Mouse (Mus musculus) intestine, postnatal 0 days (tissue): Measurements from ENCODE around the gene Gm5089. TPM values are rescaled to one million over a fixed set of nuclear protein-coding genes. Genes with fewer than 3 reads are reported as not detected.

Experiments used
- ATAC-seq: fragments of 200-750 bp; cut with Nextera tagmentation; 2 replicates; pipeline ENCODE4 v1.8.0; 2017; ENCODE audit warnings: mild to moderate bottlenecking, moderate TSS enrichment, moderate library complexity
- H3K27ac ChIP-seq: fragments of 300-500 bp; sonication (generic); 2 replicates; pipeline ENCODE4 v1.5.1; 2014; ENCODE audit warnings: mild to moderate bottlenecking, low read depth, low read length, moderate library complexity
- H3K27me3 ChIP-seq: fragments of 300-500 bp; sonication (generic); replicated peaks from 2 replicates; pipeline ENCODE4 v1.6.1; 2014; ENCODE audit warnings: low read length, mixed read lengths; ENCODE audit not compliant: control insufficient read depth, insufficient read depth
- H3K36me3 ChIP-seq: fragments of 300-500 bp; sonication (generic); 2 replicates; pipeline ENCODE4 v1.6.1; 2014; ENCODE audit warnings: mild to moderate bottlenecking, moderate library complexity; ENCODE audit not compliant: control insufficient read depth, insufficient read depth
- H3K4me1 ChIP-seq: fragments of 300-500 bp; sonication (generic); replicated peaks from 2 replicates; pipeline ENCODE4 v1.6.1; 2014; ENCODE audit warnings: antibody characterized with exemption, low read length, mixed read lengths; ENCODE audit not compliant: control insufficient read depth, insufficient read depth
- H3K4me2 ChIP-seq: fragments of 300-500 bp; sonication (generic); replicated peaks from 2 replicates; pipeline ENCODE4 v1.6.1; 2014; ENCODE audit warnings: low read depth, mild to moderate bottlenecking, moderate library complexity
- H3K4me3 ChIP-seq: fragments of 300-500 bp; sonication (generic); 2 replicates; pipeline ENCODE4 v1.5.1; 2014; ENCODE audit warnings: low read depth, low read length
- H3K9ac ChIP-seq: fragments of 300-500 bp; sonication (generic); 2 replicates; pipeline ENCODE4 v1.6.1; 2014; ENCODE audit warnings: mild to moderate bottlenecking, low read depth, low read length
- H3K9me3 ChIP-seq: fragments of 300-500 bp; sonication (generic); 2 replicates; pipeline ENCODE4 v1.6.1; 2016; ENCODE audit warnings: mixed run types; ENCODE audit not compliant: control insufficient read depth
- CTCF ChIP-seq: sonication (generic); IDR thresholded peaks from 2 replicates; pipeline ENCODE4 v1.5.1; 2016; ENCODE audit warnings: low read depth, mild to moderate bottlenecking, control low read depth, antibody characterized with exemption, moderate library complexity
- WGBS: fragments of 180-500 bp; shearing (Covaris S2); extraction: QIAGEN DNeasy Blood & Tissue Kit; methylation state at CpG from one replicate; pipeline ENCODE4 v1.1.7; 2014; 5-methylcytosine and 5-hydroxymethylcytosine counted together
- polyA plus RNA-seq: library from polyadenylated mRNA; unstranded; fragments of >200 nt; fragmentation: Nextera tagmentation; extraction: Ambion mirVana; gene quantifications from 2 replicates; pipeline ENCODE4 v1.2.1, GENCODE M21; 2015

Gene Gm5089
- polyA plus RNA-seq, 1 experiment from 2014 or later = not detected

GRCm38 (mm10) chr14:122404596-122405154, 46.2 kb downstream of the Gm5089 start:
- 85% methylated on average over 7 of the region's 7 CpGs for WGBS

GRCm38 (mm10) chr14:122403422-122403940, 47.4 kb downstream of the Gm5089 start:
- H3K36me3 ChIP-seq = no peaks in the 10 kb centered on the region
- H3K4me1 ChIP-seq = no peaks in the 10 kb centered on the region
- TF ChIP-seq CTCF = no peak
- H3K4me3 ChIP-seq = no peak overlapping the region
- 76% methylated on average over 3 of the region's 3 CpGs for WGBS
- peaks cover 29% of the 10 kb centered on the region for H3K27me3 ChIP-seq
- no peaks in the 10 kb centered on the region for H3K9me3 ChIP-seq
- no peak for ATAC-seq
- no peak overlapping the region for H3K9ac ChIP-seq
- no peak overlapping the region for H3K27ac ChIP-seq
- H3K4me2 ChIP-seq = no peak overlapping the region

More at GRCm38 (mm10) chr14:122404596-122405154, 46.2 kb downstream of the Gm5089 start:
- Histone ChIP-seq H3K36me3 (no peaks in the 10 kb centered on the region), H3K27ac (no peak overlapping the region), H3K9ac (no peak overlapping the region), H3K9me3 (no peaks in the 10 kb centered on the region), H3K4me3 (no peak overlapping the region), H3K27me3 (peaks cover 32% of the 10 kb centered on the region), H3K4me1 (no peaks in the 10 kb centered on the region), H3K4me2 (no peak overlapping the region)
- TF ChIP-seq CTCF = no peak
- ATAC-seq = no peak

GRCm38 (mm10) chr14:122402716-122403258, 48.1 kb downstream of the Gm5089 start:
- no peak overlapping the region for H3K27ac ChIP-seq
- no peak for TF ChIP-seq CTCF
- H3K4me1 ChIP-seq = no peaks in the 10 kb centered on the region
- H3K9ac ChIP-seq = no peak overlapping the region
- H3K4me3 ChIP-seq = no peak overlapping the region
- H3K9me3 ChIP-seq = no peaks in the 10 kb centered on the region
- WGBS = 56% methylated on average over 12 of the region's 12 CpGs
- peaks cover 23% of the 10 kb centered on the region for H3K27me3 ChIP-seq
- H3K4me2 ChIP-seq = no peak overlapping the region
- H3K36me3 ChIP-seq = no peaks in the 10 kb centered on the region
- no peak for ATAC-seq

- H3K4me3 ChIP-seq = no peak overlapping the region
- TF ChIP-seq CTCF = no peak
- no peaks in the 10 kb centered on the region for H3K9me3 ChIP-seq
- H3K36me3 ChIP-seq = no peaks in the 10 kb centered on the region
- no peak overlapping the region for H3K4me2 ChIP-seq
- no peak overlapping the region for H3K27ac ChIP-seq
- no peak for ATAC-seq
- H3K9ac ChIP-seq = no peak overlapping the region
- H3K4me1 ChIP-seq = no peaks in the 10 kb centered on the region
- H3K27me3 ChIP-seq = peaks cover 14% of the 10 kb centered on the region
- 80% methylated on average over 11 of the region's 11 CpGs for WGBS
Measured at GRCm38 (mm10) chr14:122401886-122402285, 49.0 kb downstream of the Gm5089 start.

GRCm38 (mm10) chr14:122399906-122400305, 51.0 kb downstream of the Gm5089 start:
- H3K36me3 ChIP-seq = no peaks in the 10 kb centered on the region
- TF ChIP-seq CTCF = no peak
- H3K4me3 ChIP-seq = no peak overlapping the region
- no peaks in the 10 kb centered on the region; the same call in 1 of the 2 replicates for H3K27me3 ChIP-seq
- 54% methylated on average over 5 of the region's 5 CpGs for WGBS
- H3K4me1 ChIP-seq = no peaks in the 10 kb centered on the region
- no peak overlapping the region for H3K9ac ChIP-seq
- ATAC-seq = no peak
- no peak overlapping the region for H3K27ac ChIP-seq
- H3K9me3 ChIP-seq = no peaks in the 10 kb centered on the region
- no peak overlapping the region for H3K4me2 ChIP-seq

GRCm38 (mm10) chr14:122398676-122399075, 52.2 kb downstream of the Gm5089 start:
- no peaks in the 10 kb centered on the region for H3K9me3 ChIP-seq
- no peak overlapping the region for H3K4me3 ChIP-seq
- 70% methylated on average over 4 of the region's 4 CpGs for WGBS
- no peak overlapping the region for H3K4me2 ChIP-seq
- no peak for ATAC-seq
- no peaks in the 10 kb centered on the region; the same call in 1 of the 2 replicates for H3K27me3 ChIP-seq
- no peak overlapping the region for H3K9ac ChIP-seq
- H3K36me3 ChIP-seq = no peaks in the 10 kb centered on the region
- TF ChIP-seq CTCF = no peak
- H3K4me1 ChIP-seq = no peaks in the 10 kb centered on the region
- H3K27ac ChIP-seq = no peak overlapping the region
